Mouse (Mus musculus): Measurements from ENCODE around the gene Nkain1. TPM values are rescaled to one million over a fixed set of nuclear protein-coding genes. Genes with fewer than 3 reads are reported as not detected.

Gene Nkain1
- polyA plus RNA-seq, 1 experiment from 2014 or later = 16.2 TPM

GRCm38 (mm10) chr4:130563820-130564219, 10.2 kb downstream of the Nkain1 start:
- H3K4me1 ChIP-seq = peaks cover 83% of the 10 kb centered on the region
- ATAC-seq (ENCODE audit: low FRiP score) = peak; percentile 64

DNA sequence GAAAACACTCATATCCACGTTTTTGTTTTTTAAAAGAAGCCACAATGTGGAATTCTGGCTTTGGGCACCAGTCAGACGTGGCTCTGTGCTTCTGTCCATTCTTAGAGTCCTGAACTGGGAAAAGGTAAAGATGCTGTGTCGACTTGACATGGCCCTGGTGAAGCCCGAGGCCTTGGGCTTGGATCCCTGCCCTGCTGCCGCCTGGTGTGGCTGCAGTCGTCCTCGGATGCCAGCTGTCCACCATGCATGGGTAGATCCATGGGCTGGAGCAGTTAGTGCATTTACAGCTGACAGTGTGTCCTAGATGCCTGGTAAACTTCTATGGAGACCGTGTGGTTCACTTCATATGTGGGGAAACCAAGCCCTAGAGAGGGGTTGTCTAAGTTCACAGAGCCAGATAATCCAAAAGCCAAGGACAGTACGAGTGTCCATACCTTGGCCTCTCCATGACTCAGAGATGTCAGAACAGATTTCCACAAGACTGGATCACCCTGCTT, 10.7 kb downstream of the Nkain1 start:
- 88% methylated on average over 9 of the region's 9 CpGs for WGBS
- peak overlapping the region; percentile 30; the same call in 1 of the 2 replicates for H3K27ac ChIP-seq

More at GRCm38 (mm10) chr4:130563820-130564219, 10.2 kb downstream of the Nkain1 start:
- H3K27ac ChIP-seq = peak overlapping the region; percentile 46; the same call in 1 of the 2 replicates
- peak overlapping the region; percentile 29 for H3K4me2 ChIP-seq (replicated peaks)
- no peaks in the 10 kb centered on the region for H3K9me3 ChIP-seq (replicated peaks)
- peaks cover 9% of the 10 kb centered on the region; the same call in 1 of the 2 replicates for H3K27me3 ChIP-seq
- no peak overlapping the region for H3K9ac ChIP-seq
- WGBS = 27% methylated on average over 8 of the region's 8 CpGs
- no peak overlapping the region for H3K4me3 ChIP-seq
- peaks cover 8% of the 10 kb centered on the region for H3K36me3 ChIP-seq

DNA sequence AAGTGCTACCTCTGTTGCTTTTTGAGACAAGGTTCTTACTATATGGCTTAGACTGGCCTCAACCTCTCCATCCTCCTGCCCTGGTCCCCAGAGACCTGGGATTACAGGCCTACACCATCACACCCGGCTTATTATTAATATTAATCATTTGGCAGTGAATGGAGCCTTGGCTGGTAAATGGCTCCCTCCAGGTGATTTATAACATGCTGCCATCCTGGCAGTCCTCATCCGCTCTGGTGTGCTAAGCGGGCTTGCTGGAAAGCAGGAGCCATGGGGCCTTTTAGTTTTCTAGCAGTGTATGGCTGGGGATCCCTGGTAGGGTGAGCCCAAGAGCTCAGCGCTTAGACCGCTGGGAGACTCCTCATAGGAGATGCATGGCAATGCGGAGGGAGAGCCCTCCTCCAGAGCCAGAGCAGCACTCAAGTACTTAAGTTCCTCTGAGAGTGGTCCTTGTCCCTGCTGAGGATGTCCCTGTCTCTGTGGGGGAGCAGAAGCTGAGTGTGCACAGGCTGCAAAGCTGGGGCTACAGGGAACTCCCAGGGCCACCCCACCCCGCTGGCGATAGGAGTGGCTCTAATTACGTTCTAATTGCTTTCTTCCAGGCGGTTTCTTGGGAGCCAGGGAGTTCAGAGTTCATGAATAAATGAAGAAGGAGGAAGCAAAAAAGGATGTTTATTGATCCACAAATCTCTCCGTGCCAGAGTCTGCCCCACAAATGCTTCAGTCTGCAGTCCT, 13.2 kb downstream of the Nkain1 start:
- peak; percentile 25; the same call in 1 of the 2 replicates for ATAC-seq (ENCODE audit: low FRiP score)
- Histone ChIP-seq H3K9ac (0 out of 2 replicates have a peak overlapping the region, but pooled peaks have one; percentile 35), H3K4me1 (peaks cover 93% of the 10 kb centered on the region), H3K4me2 (replicated peaks) (no peak overlapping the region), H3K9me3 (replicated peaks) (no peaks in the 10 kb centered on the region), H3K27ac (peak overlapping the region; percentile 81), H3K4me3 (no peak overlapping the region), H3K36me3 (peaks cover 8% of the 10 kb centered on the region), H3K27me3 (0 out of 2 replicates have a peak, but pooled peaks cover 9% of the 10 kb centered on the region)
- 43% methylated on average over 11 of the region's 11 CpGs for WGBS

More for the DNA sequence above, 10.7 kb downstream of the Nkain1 start:
- no peak; the same call in 1 of the 2 replicates for ATAC-seq (ENCODE audit: low FRiP score)
- Histone ChIP-seq H3K4me3 (no peak overlapping the region), H3K36me3 (peaks cover 8% of the 10 kb centered on the region), H3K4me2 (replicated peaks) (no peak overlapping the region), H3K9ac (no peak overlapping the region), H3K4me1 (peaks cover 78% of the 10 kb centered on the region), H3K27me3 (peaks cover 9% of the 10 kb centered on the region; the same call in 1 of the 2 replicates), H3K9me3 (replicated peaks) (no peaks in the 10 kb centered on the region)

GRCm38 (mm10) chr4:130559220-130559619, 14.8 kb downstream of the Nkain1 start:
- Histone ChIP-seq H3K4me3 (no peak overlapping the region), H3K27me3 (0 out of 2 replicates have a peak, but pooled peaks cover 4% of the 10 kb centered on the region), H3K4me1 (peaks cover 91% of the 10 kb centered on the region), H3K9me3 (replicated peaks) (no peaks in the 10 kb centered on the region), H3K36me3 (peaks cover 8% of the 10 kb centered on the region), H3K4me2 (replicated peaks) (no peak overlapping the region), H3K27ac (0 out of 2 replicates have a peak overlapping the region, but pooled peaks have one; percentile 81), H3K9ac (no peak overlapping the region)
- ATAC-seq (ENCODE audit: low FRiP score) = no peak
- WGBS = 74% methylated on average over 3 of the region's 3 CpGs

DNA sequence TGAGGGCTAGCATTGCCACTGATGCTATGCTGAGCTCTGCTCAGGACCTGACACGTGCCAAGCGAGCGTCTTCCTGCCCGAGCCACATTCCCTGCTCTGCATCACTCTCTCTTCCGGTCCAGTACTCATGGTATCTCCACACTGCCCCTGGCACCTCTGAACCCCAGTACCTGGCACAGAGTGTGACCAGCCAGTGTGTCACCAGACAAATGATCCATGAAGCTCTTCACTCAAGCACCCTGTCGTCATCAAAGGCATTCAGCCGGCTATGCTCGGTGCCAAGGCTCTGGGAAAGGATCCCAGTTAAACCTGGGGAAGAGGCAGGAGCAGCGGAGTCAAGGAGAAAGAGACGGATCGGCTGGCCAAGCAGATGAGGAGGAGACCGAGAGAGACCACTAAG, 16.1 kb downstream of the Nkain1 start:
- H3K4me1 ChIP-seq = peaks cover 89% of the 10 kb centered on the region
- no peak overlapping the region for H3K4me2 ChIP-seq (replicated peaks)
- peaks cover 8% of the 10 kb centered on the region for H3K36me3 ChIP-seq
- peak overlapping the region; percentile 44; the same call in 1 of the 2 replicates for H3K27ac ChIP-seq
- no peaks in the 10 kb centered on the region for H3K9me3 ChIP-seq (replicated peaks)
- H3K4me3 ChIP-seq = no peak overlapping the region
- 0 out of 2 replicates have a peak, but pooled peaks cover 4% of the 10 kb centered on the region for H3K27me3 ChIP-seq
- 89% methylated on average over 12 of the region's 12 CpGs for WGBS
- ATAC-seq (ENCODE audit: low FRiP score) = no peak
- no peak overlapping the region for H3K9ac ChIP-seq

DNA sequence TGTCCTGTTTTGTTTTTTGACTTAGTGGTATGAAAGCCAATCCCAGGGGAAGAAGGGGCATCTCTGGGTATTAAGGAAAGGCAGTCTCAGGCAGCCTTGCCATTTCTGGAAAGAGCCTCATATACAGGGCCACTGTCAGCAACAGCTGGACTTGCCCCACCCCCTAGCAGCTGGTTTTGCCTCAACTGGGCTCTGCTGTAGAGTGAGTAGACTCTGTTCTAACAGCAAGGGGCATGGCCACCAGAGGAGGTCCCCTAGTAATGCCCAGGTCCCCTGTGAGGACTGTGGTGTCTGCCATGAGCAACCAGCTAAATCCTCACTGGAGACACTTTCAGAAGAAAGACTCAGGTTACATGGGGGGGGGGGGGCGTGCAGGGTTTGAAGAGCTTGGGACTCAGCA, 17.0 kb downstream of the Nkain1 start:
- H3K36me3 ChIP-seq = peaks cover 8% of the 10 kb centered on the region
- H3K4me1 ChIP-seq = peaks cover 89% of the 10 kb centered on the region
- H3K9me3 ChIP-seq (replicated peaks) = no peaks in the 10 kb centered on the region
- no peak overlapping the region for H3K4me3 ChIP-seq
- WGBS = no CpG with 5 or more reads among the region's 1 CpGs
- H3K27ac ChIP-seq = no peak overlapping the region
- no peak for ATAC-seq (ENCODE audit: low FRiP score)
- H3K4me2 ChIP-seq (replicated peaks) = no peak overlapping the region
- H3K9ac ChIP-seq = no peak overlapping the region
- H3K27me3 ChIP-seq = 0 out of 2 replicates have a peak, but pooled peaks cover 4% of the 10 kb centered on the region

DNA sequence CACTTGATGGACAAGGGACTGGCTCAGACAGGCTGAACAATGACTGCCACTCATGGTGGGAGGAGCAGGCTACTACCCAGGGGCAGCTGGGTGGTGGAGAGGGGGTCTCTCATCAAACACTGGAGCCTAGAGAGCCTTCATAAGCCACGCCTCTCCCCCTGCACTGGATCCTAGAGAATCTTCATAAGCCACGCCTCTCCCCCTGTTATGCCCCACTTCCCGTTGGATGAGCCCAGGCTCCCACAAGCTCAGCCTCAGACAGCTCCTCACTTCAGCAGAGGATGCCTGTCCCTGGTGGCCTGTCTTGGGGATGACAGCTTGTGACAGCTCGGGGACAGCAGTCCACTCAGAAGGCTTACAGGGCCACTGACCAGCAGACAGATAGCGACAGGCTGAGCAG, 17.7 kb downstream of the Nkain1 start:
- ATAC-seq (ENCODE audit: low FRiP score) = peak; percentile 64
- no peak overlapping the region for H3K4me2 ChIP-seq (replicated peaks)
- no peak overlapping the region for H3K9ac ChIP-seq
- 32% methylated on average over 5 of the region's 5 CpGs for WGBS
- H3K36me3 ChIP-seq = peaks cover 8% of the 10 kb centered on the region
- peaks cover 87% of the 10 kb centered on the region for H3K4me1 ChIP-seq
- H3K27me3 ChIP-seq = no peaks in the 10 kb centered on the region
- H3K9me3 ChIP-seq (replicated peaks) = no peaks in the 10 kb centered on the region
- no peak overlapping the region for H3K4me3 ChIP-seq
- peak overlapping the region; percentile 74 for H3K27ac ChIP-seq

DNA sequence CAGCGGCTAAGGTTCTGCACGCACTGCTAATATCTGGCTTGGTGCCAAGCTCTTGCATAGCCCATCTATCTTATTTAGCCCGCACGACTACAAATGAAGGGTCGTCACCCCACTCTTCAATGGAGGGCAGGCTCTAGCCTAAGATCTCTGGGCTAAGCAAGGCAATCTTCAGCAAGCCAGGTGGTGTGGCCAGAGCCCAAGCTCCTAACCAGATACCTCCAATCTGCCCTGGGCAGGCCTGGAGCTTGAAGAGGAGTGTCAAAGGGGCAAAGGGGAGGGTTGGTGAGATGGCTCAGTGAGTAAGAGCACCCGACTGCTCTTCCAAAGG, 20.9 kb downstream of the Nkain1 start:
- Histone ChIP-seq H3K4me3 (no peak overlapping the region), H3K9ac (no peak overlapping the region), H3K27ac (peak overlapping the region; percentile 52), H3K27me3 (no peaks in the 10 kb centered on the region), H3K4me1 (peaks cover 77% of the 10 kb centered on the region), H3K36me3 (no peaks in the 10 kb centered on the region), H3K4me2 (replicated peaks) (no peak overlapping the region), H3K9me3 (replicated peaks) (no peaks in the 10 kb centered on the region)
- WGBS = 20% methylated on average over 6 of the region's 6 CpGs
- ATAC-seq (ENCODE audit: low FRiP score) = no peak

GRCm38 (mm10) chr4:130552312-130553120, 21.5 kb downstream of the Nkain1 start:
- H3K27me3 ChIP-seq = no peaks in the 10 kb centered on the region
- H3K4me2 ChIP-seq (replicated peaks) = peak overlapping the region; percentile 15; the same call in 1 of the 2 replicates
- H3K4me3 ChIP-seq = no peak overlapping the region
- 17% methylated on average over 8 of the region's 8 CpGs for WGBS
- no peaks in the 10 kb centered on the region for H3K9me3 ChIP-seq (replicated peaks)
- peak; percentile 49 for ATAC-seq (ENCODE audit: low FRiP score)
- H3K4me1 ChIP-seq = peaks cover 77% of the 10 kb centered on the region
- H3K36me3 ChIP-seq = no peaks in the 10 kb centered on the region
- H3K9ac ChIP-seq = peak overlapping the region; percentile 40; the same call in 1 of the 2 replicates
- peak overlapping the region; percentile 52 for H3K27ac ChIP-seq

- Histone ChIP-seq H3K27me3 (no peaks in the 10 kb centered on the region), H3K9me3 (replicated peaks) (no peaks in the 10 kb centered on the region), H3K4me3 (no peak overlapping the region), H3K4me1 (peaks cover 78% of the 10 kb centered on the region), H3K4me2 (replicated peaks) (no peak overlapping the region), H3K36me3 (no peaks in the 10 kb centered on the region), H3K27ac (peak overlapping the region; percentile 19; the same call in 1 of the 2 replicates), H3K9ac (no peak overlapping the region)
- WGBS = 82% methylated on average over 9 of the region's 9 CpGs
- ATAC-seq (ENCODE audit: low FRiP score) = no peak
Measured at GRCm38 (mm10) chr4:130550511-130550910, 23.5 kb downstream of the Nkain1 start.

GRCm38 (mm10) chr4:130549189-130549588, 24.8 kb downstream of the Nkain1 start:
- Histone ChIP-seq H3K27ac (peak overlapping the region; percentile 19; the same call in 1 of the 2 replicates), H3K4me3 (no peak overlapping the region), H3K27me3 (no peaks in the 10 kb centered on the region), H3K4me1 (peaks cover 80% of the 10 kb centered on the region), H3K4me2 (replicated peaks) (no peak overlapping the region), H3K36me3 (no peaks in the 10 kb centered on the region), H3K9ac (no peak overlapping the region), H3K9me3 (replicated peaks) (no peaks in the 10 kb centered on the region)
- WGBS = 88% methylated on average over 8 of the region's 8 CpGs
- ATAC-seq (ENCODE audit: low FRiP score) = no peak
